Mouse (Mus musculus) limb, embryonic 14.5 days (tissue): ENCODE data around the gene Mtg1. TPM values are rescaled to one million over a fixed set of nuclear protein-coding genes. Genes with fewer than 3 reads are reported as not detected.

Experiments
- ATAC-seq: fragments of 200-750 bp; cut with Nextera tagmentation; 2 replicates; pipeline ENCODE4 v1.8.0; 2017; ENCODE audit warnings: low read depth, moderate number of reproducible peaks, moderate TSS enrichment; ENCODE audit not compliant: low FRiP score
- DNase-seq: peaks from one replicate; pipeline ENCODE4 v3.0.0-alpha.2; 2015; ENCODE audit warnings: low spot score
- H3K27ac ChIP-seq: fragments of 300-500 bp; sonication (generic); replicated peaks from 2 replicates; pipeline ENCODE4 v1.5.1; 2014; ENCODE audit warnings: low read depth, mild to moderate bottlenecking, low read length, moderate library complexity, mixed read lengths
- H3K27me3 ChIP-seq: fragments of 300-500 bp; sonication (generic); 2 replicates; pipeline ENCODE4 v1.6.1; 2014; ENCODE audit warnings: low read length, mixed read lengths; ENCODE audit not compliant: control insufficient read depth, insufficient read depth
- H3K36me3 ChIP-seq: fragments of 300-500 bp; sonication (generic); 2 replicates; pipeline ENCODE4 v1.6.1; 2014; ENCODE audit warnings: mild to moderate bottlenecking, low read length, moderate library complexity, mixed read lengths; ENCODE audit not compliant: control insufficient read depth, insufficient read depth
- H3K4me1 ChIP-seq: fragments of 300-500 bp; sonication (generic); 2 replicates; pipeline ENCODE4 v1.6.1; 2014; ENCODE audit warnings: antibody characterized with exemption, low read length, mixed read lengths; ENCODE audit not compliant: control insufficient read depth, insufficient read depth
- H3K4me2 ChIP-seq: fragments of 300-500 bp; sonication (generic); replicated peaks from 2 replicates; pipeline ENCODE4 v1.6.1; 2014; ENCODE audit warnings: low read depth, mild to moderate bottlenecking, low read length, moderate library complexity; ENCODE audit not compliant: severe bottlenecking
- H3K4me3 ChIP-seq: fragments of 300-500 bp; sonication (generic); replicated peaks from 2 replicates; pipeline ENCODE4 v1.5.1; 2014; ENCODE audit warnings: low read length
- H3K9ac ChIP-seq: fragments of 300-500 bp; sonication (generic); 2 replicates; pipeline ENCODE4 v1.6.1; 2014; ENCODE audit warnings: mild to moderate bottlenecking, low read depth, low read length, moderate library complexity; ENCODE audit not compliant: severe bottlenecking
- H3K9me3 ChIP-seq: fragments of 300-500 bp; sonication (generic); 2 replicates; pipeline ENCODE4 v1.6.1; 2016; ENCODE audit warnings: low read length; ENCODE audit not compliant: control insufficient read depth
- POLR2A ChIP-seq: fragments of 200-500 bp; IDR thresholded peaks from 2 replicates; pipeline ENCODE4 v1.8.0; 2012; ENCODE audit warnings: inconsistent platforms, mild to moderate bottlenecking, moderate library complexity, borderline replicate concordance; ENCODE audit not compliant: insufficient read depth, insufficient read length; ENCODE audit errors: extremely low read depth
- WGBS: fragments of 180-500 bp; shearing (Covaris S2); extraction: QIAGEN DNeasy Blood & Tissue Kit; methylation state at CpG from one replicate; pipeline ENCODE4 v1.1.7; 2014; 5-methylcytosine and 5-hydroxymethylcytosine counted together
- polyA plus RNA-seq, 2 experiments: library from polyadenylated mRNA; depleted of rRNA in 1 of 2; stranded (reverse) in 1 of 2; unstranded in 1 of 2; fragments of >200 nt; fragmentation: Nextera tagmentation in 1 of 2; extraction: Ambion mirVana in 1 of 2; gene quantifications; 2 replicates each; pipeline versions ENCODE4 v1.2.1 to v1.2.3; 2012 to 2014

Gene Mtg1
- polyA plus RNA-seq (2012; rRNA removed) (26.5 and 28.8 TPM in 2 replicates), polyA plus RNA-seq (2014; fragmentation: Nextera tagmentation; extraction: Ambion mirVana) (22.9 and 28.4 TPM in 2 replicates)

DNA sequence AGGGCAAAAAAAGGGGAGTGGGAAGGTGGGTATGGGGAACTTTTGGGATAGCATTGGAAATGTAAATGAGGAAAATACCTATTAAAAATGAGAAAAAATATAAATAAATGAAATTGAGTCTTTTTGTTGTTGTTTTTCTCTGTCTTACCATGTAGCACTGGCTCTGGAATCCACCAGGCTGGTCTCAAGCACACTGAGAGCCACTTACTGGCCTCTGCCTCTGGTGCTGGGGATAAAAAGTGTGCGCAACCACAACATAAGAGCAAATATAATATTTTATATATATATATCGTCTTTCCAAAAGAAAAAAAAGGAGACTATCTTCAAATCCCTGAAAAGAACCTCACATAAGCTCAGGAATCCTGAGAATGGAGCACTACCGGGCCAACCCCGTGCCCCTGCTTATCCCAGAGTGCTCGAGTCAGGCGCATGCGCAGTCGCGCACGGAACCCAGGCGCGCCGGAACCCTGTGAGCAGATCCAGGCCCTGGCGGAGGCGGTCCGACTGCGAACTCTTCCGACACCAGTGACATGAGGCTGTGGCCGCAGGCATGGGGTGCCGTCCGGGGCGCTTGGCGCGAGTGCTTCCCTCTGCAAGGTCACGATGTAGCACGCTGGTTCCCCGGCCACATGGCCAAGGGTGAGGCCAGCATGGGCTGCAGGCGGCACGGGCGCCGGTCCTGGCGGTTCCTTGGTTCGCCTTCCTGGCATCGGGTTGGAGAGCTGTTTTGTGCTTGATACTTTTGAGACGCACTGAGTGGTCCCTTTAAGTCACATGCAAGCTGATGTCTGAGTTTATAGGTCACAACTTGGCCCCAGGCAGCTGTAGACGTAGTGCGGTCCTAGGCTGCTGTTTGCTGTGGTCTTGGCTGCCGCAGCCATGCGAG lies at the start of gene Mtg1:
Gene Mtg1, plus strand, starts transcription at position 430 of the 886 bp plus-strand sequence.
- Histone ChIP-seq H3K27ac (peak within 1 kb of the TSS; percentile 73), H3K9ac (peak within 1 kb of the TSS; percentile 81), H3K4me1 (no peaks in the 10 kb centered on the region), H3K27me3 (no peaks in the 10 kb centered on the region), H3K4me2 (peak within 1 kb of the TSS; percentile 67), H3K4me3 (peak within 1 kb of the TSS; percentile 64), H3K9me3 (no peaks in the 10 kb centered on the region), H3K36me3 (peaks cover 13% of the 10 kb centered on the region)
- ATAC-seq, result peak; percentile 99
- TF ChIP-seq POLR2A, result peak; percentile 88; the same call in 1 of the 2 replicates
- 2% methylated on average over 39 of the region's 39 CpGs for WGBS
- peak; percentile 94 for DNase-seq

- Histone ChIP-seq H3K9me3 (no peaks in the 10 kb centered on the region), H3K27ac (no peak overlapping the region), H3K9ac (no peak overlapping the region), H3K27me3 (no peaks in the 10 kb centered on the region), H3K36me3 (no peaks in the 10 kb centered on the region), H3K4me3 (no peak overlapping the region), H3K4me1 (no peaks in the 10 kb centered on the region), H3K4me2 (no peak overlapping the region)
- no peak for TF ChIP-seq POLR2A
- DNase-seq (no peak), ATAC-seq (no peak)
- 75% methylated on average over 10 of the region's 10 CpGs for WGBS
Measured at GRCm38 (mm10) chr7:140090601-140091000, 46.8 kb upstream of the Mtg1 start.

DNA sequence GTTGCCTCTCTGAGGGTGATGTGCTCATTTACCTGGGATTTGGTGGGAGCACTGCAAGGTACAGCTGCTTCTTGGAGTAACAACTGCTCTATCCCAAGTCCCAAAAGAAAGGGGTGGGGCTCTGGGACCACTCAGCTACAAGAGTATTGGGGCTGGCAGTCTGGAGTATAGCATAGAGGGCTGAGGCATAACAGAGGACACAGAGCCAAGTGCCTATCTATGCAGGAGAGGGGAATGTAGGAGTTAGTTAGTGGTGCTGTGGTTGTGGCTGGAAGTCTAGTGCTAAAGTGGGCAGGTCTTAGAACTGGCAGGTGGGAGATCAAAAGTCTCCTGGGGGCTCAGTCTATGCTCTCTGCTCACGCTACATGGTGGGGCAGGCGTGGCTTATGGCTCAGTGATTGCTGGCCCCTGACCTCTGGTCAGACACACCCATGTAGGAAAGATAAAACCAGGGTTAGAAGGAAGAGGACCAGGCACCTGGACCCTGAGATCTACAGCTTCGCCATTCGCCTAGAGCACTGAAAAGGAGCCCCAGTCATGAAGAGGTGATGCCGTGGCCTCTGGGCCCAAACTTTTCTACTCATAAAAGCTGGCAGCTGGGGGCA lies 44.3 kb upstream of the Mtg1 start, which contains the start of gene Prap1:
Gene Prap1, plus strand, starts transcription at position 472 of the 605 bp plus-strand sequence.
- WGBS, result 62% methylated on average over 5 of the region's 5 CpGs

DNA sequence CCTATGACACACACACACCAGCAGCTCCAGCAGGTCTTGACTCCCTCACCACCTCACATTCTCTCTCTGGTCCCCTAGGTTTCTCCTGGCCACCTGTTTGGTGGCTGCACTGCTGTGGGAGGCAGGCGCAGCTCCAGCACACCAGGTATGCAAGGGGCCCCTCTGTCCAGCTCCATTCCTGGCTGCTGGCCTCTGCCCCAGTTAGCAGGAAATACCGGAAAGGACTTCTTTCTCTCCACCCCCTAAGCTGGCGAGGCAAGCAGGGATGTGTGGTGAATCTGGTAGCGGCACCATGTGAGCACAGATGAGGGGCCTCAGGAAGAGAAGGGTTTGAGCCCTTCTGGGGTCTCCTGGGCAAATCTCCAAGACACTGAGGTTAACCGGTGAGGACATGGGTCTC lies 42.4 kb upstream of the Mtg1 start:
- no peaks in the 10 kb centered on the region for H3K9me3 ChIP-seq
- H3K4me2 ChIP-seq, result no peak overlapping the region
- no peak for ATAC-seq
- WGBS, result 41% methylated on average over 5 of the region's 5 CpGs
- H3K27me3 ChIP-seq, result no peaks in the 10 kb centered on the region
- TF ChIP-seq POLR2A, result no peak
- DNase-seq, result no peak
- no peak overlapping the region for H3K9ac ChIP-seq
- no peaks in the 10 kb centered on the region for H3K36me3 ChIP-seq
- H3K4me1 ChIP-seq, result no peaks in the 10 kb centered on the region
- H3K4me3 ChIP-seq, result no peak overlapping the region
- H3K27ac ChIP-seq, result no peak overlapping the region

More for the DNA sequence above, 44.3 kb upstream of the Mtg1 start, which contains the start of gene Prap1:
- no peak for TF ChIP-seq POLR2A
- ATAC-seq (no peak), DNase-seq (no peak)
- Histone ChIP-seq H3K9ac (no peak within 1 kb of the TSS), H3K9me3 (no peaks in the 10 kb centered on the region), H3K4me2 (no peak within 1 kb of the TSS), H3K36me3 (no peaks in the 10 kb centered on the region), H3K4me1 (no peaks in the 10 kb centered on the region), H3K27ac (no peak within 1 kb of the TSS), H3K4me3 (no peak within 1 kb of the TSS), H3K27me3 (no peaks in the 10 kb centered on the region)

DNA sequence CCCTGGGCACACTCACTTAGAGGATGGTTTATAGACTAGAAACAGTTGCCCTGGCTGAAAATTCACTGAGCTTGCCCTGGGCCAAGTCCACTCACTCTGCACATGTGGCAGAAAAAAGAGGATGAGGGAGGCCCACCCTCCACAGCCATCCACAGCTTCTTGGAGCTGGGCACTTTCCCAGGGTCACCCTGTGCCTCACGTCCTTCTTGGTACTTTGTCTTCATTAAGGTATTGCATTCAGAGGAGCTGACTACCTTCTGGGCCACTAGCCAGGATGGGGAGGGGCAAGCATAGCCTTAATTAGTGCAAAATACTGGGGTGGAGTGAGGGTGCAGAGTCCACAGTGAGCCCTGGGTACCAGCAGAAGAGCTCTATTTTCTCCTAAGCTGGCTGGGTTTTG lies 41.8 kb upstream of the Mtg1 start:
- no peak for ATAC-seq
- Histone ChIP-seq H3K4me3 (no peak overlapping the region), H3K27ac (no peak overlapping the region), H3K9me3 (no peaks in the 10 kb centered on the region), H3K36me3 (no peaks in the 10 kb centered on the region), H3K4me1 (no peaks in the 10 kb centered on the region), H3K4me2 (no peak overlapping the region), H3K27me3 (no peaks in the 10 kb centered on the region), H3K9ac (no peak overlapping the region)
- 24% methylated on average over 1 of the region's 1 CpGs for WGBS
- TF ChIP-seq POLR2A, result no peak
- DNase-seq, result no peak
